Mouse (Mus musculus) intestine, embryonic 14.5 days (tissue): ENCODE data around the gene Pax5. TPM values are rescaled to one million over a fixed set of nuclear protein-coding genes. Genes with fewer than 3 reads are reported as not detected.
A peak's percentile ranks its signal among the peaks of the same experiment; 100 is the strongest.

ENCODE experiments used
- ATAC-seq: fragments of 200-750 bp; cut with Nextera tagmentation; replicated peaks from 2 replicates; pipeline ENCODE4 v1.8.0; 2017; ENCODE audit warnings: low read depth, moderate number of reproducible peaks, moderate TSS enrichment, moderate library complexity; ENCODE audit not compliant: low FRiP score, low TSS enrichment
- DNase-seq: peaks from one replicate; pipeline ENCODE4 v3.0.0-alpha.2; 2018; ENCODE audit warnings: low spot score
- H3K27ac ChIP-seq: fragments of 300-500 bp; sonication (generic); 2 replicates; pipeline ENCODE4 v1.5.1; 2014; ENCODE audit warnings: low read depth, mild to moderate bottlenecking, control low read depth
- H3K27me3 ChIP-seq: fragments of 300-500 bp; sonication (generic); replicated peaks from 2 replicates; pipeline ENCODE4 v1.6.1; 2014; ENCODE audit warnings: low read length, control low read depth; ENCODE audit not compliant: control insufficient read depth, insufficient read depth
- H3K36me3 ChIP-seq: fragments of 300-500 bp; sonication (generic); 2 replicates; pipeline ENCODE4 v1.6.1; 2014; ENCODE audit warnings: low read length, control low read depth; ENCODE audit not compliant: control insufficient read depth, insufficient read depth
- H3K4me1 ChIP-seq: fragments of 300-500 bp; sonication (generic); replicated peaks from 2 replicates; pipeline ENCODE4 v1.6.1; 2014; ENCODE audit warnings: low read length, control low read depth, mixed read lengths; ENCODE audit not compliant: control insufficient read depth, insufficient read depth
- H3K4me2 ChIP-seq: fragments of 300-500 bp; sonication (generic); 2 replicates; pipeline ENCODE4 v1.6.1; 2014; ENCODE audit warnings: low read length
- H3K4me3 ChIP-seq: fragments of 300-500 bp; sonication (generic); 2 replicates; pipeline ENCODE4 v1.5.1; 2014; ENCODE audit warnings: low read depth, low read length, control low read depth, mixed read lengths
- H3K9ac ChIP-seq: fragments of 300-500 bp; sonication (generic); 2 replicates; pipeline ENCODE4 v1.6.1; 2014; ENCODE audit warnings: mild to moderate bottlenecking, low read length
- H3K9me3 ChIP-seq: fragments of 300-500 bp; sonication (generic); 2 replicates; pipeline ENCODE4 v1.6.1; 2016; ENCODE audit warnings: low read length, control low read depth; ENCODE audit not compliant: control insufficient read depth
- WGBS: fragments of 180-500 bp; shearing (Covaris S2); extraction: QIAGEN DNeasy Blood & Tissue Kit; methylation state at CpG from one replicate; pipeline ENCODE4 v1.1.7; 2014; 5-methylcytosine and 5-hydroxymethylcytosine counted together
- polyA plus RNA-seq: library from polyadenylated mRNA; unstranded; fragments of >200 nt; fragmentation: Nextera tagmentation; extraction: Ambion mirVana; gene quantifications from 2 replicates; pipeline ENCODE4 v1.2.1, GENCODE M21; 2014

Pax5 gene
- polyA plus RNA-seq, 1 experiment from 2014 or later, result not detected

DNA sequence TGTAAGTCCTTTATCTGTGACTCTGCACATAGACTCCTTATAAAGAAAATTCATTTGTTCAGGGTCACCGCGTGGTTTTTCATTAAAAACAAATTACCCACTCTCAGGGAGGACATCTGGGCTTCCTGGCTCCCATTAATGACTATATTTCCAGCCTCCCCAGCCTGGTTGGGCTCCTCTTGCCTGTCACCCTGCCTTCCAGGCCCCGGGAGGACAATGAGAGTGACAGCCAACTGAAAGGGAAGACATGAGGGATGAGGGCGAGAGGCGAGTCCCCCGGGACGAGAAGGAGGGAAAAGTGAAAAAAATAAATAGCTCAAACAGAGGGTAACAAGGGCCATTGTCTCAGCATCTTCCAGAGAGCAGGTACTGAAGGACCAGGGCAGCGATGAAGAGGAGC, 149.3 kb downstream of the Pax5 start:
- H3K4me1 ChIP-seq, result 0 out of 2 replicates have a peak, but pooled peaks cover 6% of the 10 kb centered on the region
- no peaks in the 10 kb centered on the region for H3K9me3 ChIP-seq
- peaks cover 17% of the 10 kb centered on the region for H3K27me3 ChIP-seq
- no peak overlapping the region for H3K9ac ChIP-seq
- no peak for ATAC-seq
- no peak overlapping the region for H3K4me3 ChIP-seq
- H3K36me3 ChIP-seq, result no peaks in the 10 kb centered on the region
- 67% methylated on average over 8 of the region's 8 CpGs for WGBS
- no peak overlapping the region for H3K27ac ChIP-seq
- DNase-seq, result no peak
- H3K4me2 ChIP-seq, result no peak overlapping the region

DNA sequence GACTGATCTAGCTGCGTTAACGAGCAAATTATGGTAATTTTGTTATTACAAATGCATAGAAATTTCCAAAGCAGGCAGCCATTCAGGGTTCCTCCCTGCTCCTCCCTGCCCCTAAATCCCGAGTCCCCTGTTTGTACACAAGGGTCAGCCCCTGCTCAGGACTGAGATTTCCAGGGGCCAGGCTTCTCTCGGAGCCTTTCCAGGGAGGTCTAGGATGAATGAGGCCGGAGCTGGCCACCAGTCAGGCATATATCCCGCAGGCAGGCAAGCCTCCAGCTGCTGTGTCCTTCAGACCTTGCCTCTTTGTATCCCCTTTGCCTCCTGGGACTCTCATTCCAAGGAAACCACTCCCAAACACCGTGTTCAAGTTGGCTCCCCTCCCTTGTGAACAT, 151.7 kb downstream of the Pax5 start:
- ATAC-seq (no peak), DNase-seq (no peak)
- H3K4me2 ChIP-seq, result peak overlapping the region; percentile 80
- no peaks in the 10 kb centered on the region for H3K9me3 ChIP-seq
- 13% methylated on average over 7 of the region's 7 CpGs for WGBS
- H3K9ac ChIP-seq, result no peak overlapping the region
- peak overlapping the region; percentile 36; the same call in 1 of the 2 replicates for H3K4me3 ChIP-seq
- no peaks in the 10 kb centered on the region for H3K36me3 ChIP-seq
- H3K27me3 ChIP-seq, result peaks cover 9% of the 10 kb centered on the region; the same call in 1 of the 2 replicates
- H3K27ac ChIP-seq, result no peak overlapping the region
- 0 out of 2 replicates have a peak, but pooled peaks cover 6% of the 10 kb centered on the region for H3K4me1 ChIP-seq

DNA sequence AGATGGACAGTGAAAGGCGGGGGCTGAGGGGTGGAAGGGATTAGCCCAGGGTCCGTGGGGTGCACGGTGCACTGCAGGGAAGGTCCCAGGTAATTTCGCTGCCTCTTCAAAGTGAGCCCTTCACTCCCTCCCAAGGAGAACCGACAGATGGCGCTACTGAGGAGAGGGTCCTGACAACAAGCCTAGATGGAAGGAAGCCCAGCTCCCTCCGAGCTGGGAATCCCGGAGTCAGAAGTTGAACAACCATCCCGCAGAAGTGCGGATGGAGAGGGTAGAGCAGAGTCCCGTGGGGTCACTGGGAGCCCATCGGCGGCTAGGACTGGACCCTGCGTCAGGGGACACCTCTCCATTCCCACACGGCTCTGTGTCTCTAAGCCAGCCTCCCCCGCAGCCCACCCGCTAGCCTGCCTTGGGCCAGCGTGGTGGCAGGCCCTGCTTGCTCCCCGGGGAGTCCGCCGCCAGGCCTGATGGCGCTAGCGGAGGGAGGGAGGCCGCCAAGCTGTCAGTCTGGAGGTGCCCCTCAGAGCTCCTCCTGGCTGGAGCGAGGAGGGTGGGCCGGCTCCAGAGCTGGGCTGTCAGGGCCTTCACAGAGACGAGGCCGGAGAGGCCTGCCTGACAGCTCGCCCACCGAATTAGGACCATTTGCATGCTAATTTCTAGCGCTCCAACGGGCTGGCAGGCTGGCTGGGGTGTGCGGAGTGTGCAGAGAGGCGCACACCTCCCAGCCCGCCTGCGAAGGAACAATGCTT, 152.3 kb downstream of the Pax5 start:
- peak overlapping the region; percentile 36 for H3K4me3 ChIP-seq
- H3K4me1 ChIP-seq, result 0 out of 2 replicates have a peak, but pooled peaks cover 6% of the 10 kb centered on the region
- peak overlapping the region; percentile 49 for H3K9ac ChIP-seq
- peak overlapping the region; percentile 80 for H3K4me2 ChIP-seq
- WGBS, result 2% methylated on average over 36 of the region's 36 CpGs
- no peaks in the 10 kb centered on the region for H3K36me3 ChIP-seq
- no peaks in the 10 kb centered on the region for H3K9me3 ChIP-seq
- H3K27ac ChIP-seq, result no peak overlapping the region
- DNase-seq (peak; percentile 91), ATAC-seq (peak; percentile 55; the same call in 1 of the 2 replicates)
- H3K27me3 ChIP-seq, result peaks cover 9% of the 10 kb centered on the region; the same call in 1 of the 2 replicates

DNA sequence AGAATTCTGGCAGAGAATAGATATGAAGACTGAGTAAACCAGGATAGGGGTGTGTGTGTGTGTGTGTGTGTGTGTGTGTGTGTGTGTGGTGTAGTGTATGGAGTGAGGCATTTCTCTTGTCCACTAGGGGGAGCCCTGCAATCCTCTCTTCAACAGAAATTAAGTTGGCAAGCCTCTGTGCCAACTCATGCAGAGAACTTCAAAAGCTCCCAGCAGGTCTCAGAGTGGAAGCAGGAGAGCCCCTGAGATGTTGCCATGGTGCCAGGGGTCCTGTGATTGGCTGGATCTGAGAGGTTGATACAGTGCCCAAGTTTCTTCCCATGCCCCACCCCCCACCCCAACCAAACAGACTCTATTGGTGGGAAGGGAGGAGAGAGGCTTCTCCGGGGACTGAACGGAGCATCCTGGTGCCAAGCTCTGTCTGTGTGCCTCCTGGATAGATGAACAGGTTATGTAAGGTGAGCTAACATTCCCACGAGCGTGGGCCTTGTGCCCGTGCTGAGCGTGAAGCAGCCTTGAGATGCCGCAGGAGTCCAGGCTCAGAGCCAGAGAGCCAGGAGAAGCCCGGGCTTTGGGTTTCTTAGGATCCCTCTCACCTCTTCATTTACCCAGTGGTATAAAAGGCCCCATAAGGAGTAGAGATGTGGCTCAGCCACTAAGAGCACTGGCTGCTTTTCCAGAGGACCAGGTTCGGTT, 153.6 kb downstream of the Pax5 start:
- ATAC-seq (no peak), DNase-seq (no peak)
- H3K27me3 ChIP-seq, result 0 out of 2 replicates have a peak, but pooled peaks cover 6% of the 10 kb centered on the region
- no peaks in the 10 kb centered on the region for H3K36me3 ChIP-seq
- no peak overlapping the region for H3K9ac ChIP-seq
- H3K4me3 ChIP-seq, result no peak overlapping the region
- H3K4me2 ChIP-seq, result no peak overlapping the region
- H3K4me1 ChIP-seq, result 0 out of 2 replicates have a peak, but pooled peaks cover 6% of the 10 kb centered on the region
- 89% methylated on average over 9 of the region's 9 CpGs for WGBS
- no peak overlapping the region for H3K27ac ChIP-seq
- H3K9me3 ChIP-seq, result no peaks in the 10 kb centered on the region

DNA sequence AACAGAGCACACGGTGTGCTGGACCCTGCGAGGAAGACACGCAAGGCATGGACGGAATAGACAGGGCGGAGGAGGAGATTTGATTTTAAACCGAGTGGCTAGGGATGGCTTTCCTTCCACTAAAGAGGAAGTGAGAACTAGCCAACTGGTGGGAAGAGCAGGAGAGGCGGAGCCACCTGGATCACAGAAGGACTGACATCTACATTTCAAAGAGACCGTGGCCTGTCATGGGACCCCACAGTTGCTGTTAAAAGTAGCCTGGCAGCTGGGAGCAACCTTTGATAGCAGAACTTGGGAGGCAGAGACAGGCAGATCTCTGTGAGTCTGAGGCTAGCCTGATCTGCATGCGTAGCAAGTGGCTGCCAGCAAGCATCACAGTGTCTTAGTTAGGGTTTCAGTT, 154.7 kb downstream of the Pax5 start:
- Histone ChIP-seq H3K36me3 (no peaks in the 10 kb centered on the region), H3K9me3 (no peaks in the 10 kb centered on the region), H3K4me3 (no peak overlapping the region), H3K4me1 (0 out of 2 replicates have a peak, but pooled peaks cover 6% of the 10 kb centered on the region), H3K27ac (no peak overlapping the region), H3K4me2 (no peak overlapping the region), H3K9ac (no peak overlapping the region), H3K27me3 (0 out of 2 replicates have a peak, but pooled peaks cover 6% of the 10 kb centered on the region)
- 72% methylated on average over 9 of the region's 9 CpGs for WGBS
- ATAC-seq (no peak), DNase-seq (no peak)

DNA sequence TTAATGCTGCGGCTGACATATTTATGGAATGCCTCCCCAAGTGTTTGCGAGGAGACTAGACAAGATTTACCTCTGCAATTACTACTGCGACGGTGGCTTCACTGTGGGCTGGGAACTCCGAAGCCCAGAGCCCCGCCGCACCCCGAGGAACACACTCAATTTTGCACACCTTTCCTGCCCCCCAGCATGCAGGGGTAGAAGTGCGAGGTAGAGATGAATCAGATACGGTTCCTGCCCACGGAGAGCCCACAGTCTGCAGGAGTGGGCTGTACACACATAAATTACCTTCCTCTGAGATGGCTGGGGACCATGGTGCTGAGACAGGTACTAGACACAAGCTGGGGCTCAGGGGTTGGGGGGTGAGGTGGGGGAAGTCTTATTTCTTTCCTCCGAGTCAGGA, 158.8 kb downstream of the Pax5 start:
- no peak for ATAC-seq
- no peak for DNase-seq
- WGBS, result 74% methylated on average over 12 of the region's 12 CpGs
- H3K27ac ChIP-seq, result no peak overlapping the region
- H3K9ac ChIP-seq, result no peak overlapping the region
- no peaks in the 10 kb centered on the region for H3K36me3 ChIP-seq
- H3K4me3 ChIP-seq, result no peak overlapping the region
- H3K27me3 ChIP-seq, result no peaks in the 10 kb centered on the region
- no peak overlapping the region for H3K4me2 ChIP-seq
- no peaks in the 10 kb centered on the region for H3K9me3 ChIP-seq
- no peaks in the 10 kb centered on the region for H3K4me1 ChIP-seq

GRCm38 (mm10) chr4:44549029-44549428, 161.3 kb downstream of the Pax5 start:
- Histone ChIP-seq H3K27me3 (no peaks in the 10 kb centered on the region), H3K9me3 (no peaks in the 10 kb centered on the region), H3K4me3 (no peak overlapping the region), H3K4me1 (no peaks in the 10 kb centered on the region), H3K4me2 (no peak overlapping the region), H3K36me3 (no peaks in the 10 kb centered on the region), H3K9ac (no peak overlapping the region), H3K27ac (no peak overlapping the region)
- no peak for ATAC-seq
- DNase-seq, result no peak
- 74% methylated on average over 7 of the region's 7 CpGs for WGBS

- no peaks in the 10 kb centered on the region for H3K36me3 ChIP-seq
- 17% methylated on average over 8 of the region's 8 CpGs for WGBS
- H3K27me3 ChIP-seq, result no peaks in the 10 kb centered on the region
- H3K4me3 ChIP-seq, result no peak overlapping the region
- no peak overlapping the region for H3K4me2 ChIP-seq
- ATAC-seq (no peak), DNase-seq (no peak)
- H3K27ac ChIP-seq, result no peak overlapping the region
- H3K9ac ChIP-seq, result no peak overlapping the region
- no peaks in the 10 kb centered on the region for H3K9me3 ChIP-seq
- H3K4me1 ChIP-seq, result no peaks in the 10 kb centered on the region
These were observed 164.6 kb downstream of the Pax5 start for GRCm38 (mm10) chr4:44545669-44546068.
